Mouse (Mus musculus) liver, postnatal 0 days (tissue): ENCODE measurements around the gene Urod. TPM values are rescaled to one million over a fixed set of nuclear protein-coding genes. Genes with fewer than 3 reads are reported as not detected.

Experiments
- ATAC-seq: fragments of 200-750 bp; cut with Nextera tagmentation; 2 replicates; pipeline ENCODE4 v1.8.0; 2017; ENCODE audit warnings: mild to moderate bottlenecking, moderate library complexity
- DNase-seq: peaks from one replicate; pipeline ENCODE4 v3.0.0-alpha.2; 2016
- H3K27ac ChIP-seq: fragments of 300-500 bp; sonication (generic); 2 replicates; pipeline ENCODE4 v1.5.1; 2014; ENCODE audit warnings: antibody characterized with exemption, moderate library complexity, mild to moderate bottlenecking, low read depth
- H3K27me3 ChIP-seq: fragments of 300-500 bp; sonication (generic); 2 replicates; pipeline ENCODE4 v1.6.1; 2014; ENCODE audit warnings: low read length, control low read depth, mixed read lengths; ENCODE audit not compliant: insufficient read depth
- H3K36me3 ChIP-seq: fragments of 300-500 bp; sonication (generic); replicated peaks from 2 replicates; pipeline ENCODE4 v1.6.1; 2014; ENCODE audit warnings: mild to moderate bottlenecking, control low read depth, low read length, moderate library complexity, mixed read lengths; ENCODE audit not compliant: insufficient read depth
- H3K4me1 ChIP-seq: fragments of 300-500 bp; sonication (generic); 2 replicates; pipeline ENCODE4 v1.6.1; 2014; ENCODE audit warnings: antibody characterized with exemption, mild to moderate bottlenecking, control low read depth; ENCODE audit not compliant: insufficient read depth
- H3K4me2 ChIP-seq: fragments of 300-500 bp; sonication (generic); 2 replicates; pipeline ENCODE4 v1.6.1; 2014; ENCODE audit warnings: low read depth, mild to moderate bottlenecking, low read length, moderate library complexity, mixed read lengths
- H3K4me3 ChIP-seq: fragments of 300-500 bp; sonication (generic); 2 replicates; pipeline ENCODE4 v1.5.1; 2014; ENCODE audit warnings: low read depth, low read length
- H3K9ac ChIP-seq: fragments of 300-500 bp; sonication (generic); replicated peaks from 2 replicates; pipeline ENCODE4 v1.6.1; 2014; ENCODE audit warnings: mild to moderate bottlenecking, moderate library complexity
- H3K9me3 ChIP-seq: fragments of 300-500 bp; sonication (generic); 2 replicates; pipeline ENCODE4 v1.6.1; 2016; ENCODE audit warnings: mild to moderate bottlenecking, control low read depth, low read length, mixed read lengths
- CTCF ChIP-seq: sonication (generic); IDR thresholded peaks from 2 replicates; pipeline ENCODE4 v1.5.1; 2016; ENCODE audit warnings: antibody characterized with exemption, low read depth
- EP300 ChIP-seq: IDR thresholded peaks from 2 replicates; pipeline ENCODE4 v1.6.1; 2016; ENCODE audit warnings: antibody characterized with exemption, low read depth, mild to moderate bottlenecking
- WGBS: fragments of 180-500 bp; shearing (Covaris S2); extraction: QIAGEN DNeasy Blood & Tissue Kit; methylation state at CpG from one replicate; pipeline ENCODE4 v1.1.7; 2014; ENCODE audit not compliant: insufficient replicate concordance; 5-methylcytosine and 5-hydroxymethylcytosine counted together
- polyA plus RNA-seq: library from polyadenylated mRNA; unstranded; fragments of >200 nt; fragmentation: Nextera tagmentation; extraction: Ambion mirVana; gene quantifications from 2 replicates; pipeline ENCODE4 v1.2.1, GENCODE M21; 2015

Urod gene
- polyA plus RNA-seq, 1 experiment from 2014 or later, result 255 TPM

DNA sequence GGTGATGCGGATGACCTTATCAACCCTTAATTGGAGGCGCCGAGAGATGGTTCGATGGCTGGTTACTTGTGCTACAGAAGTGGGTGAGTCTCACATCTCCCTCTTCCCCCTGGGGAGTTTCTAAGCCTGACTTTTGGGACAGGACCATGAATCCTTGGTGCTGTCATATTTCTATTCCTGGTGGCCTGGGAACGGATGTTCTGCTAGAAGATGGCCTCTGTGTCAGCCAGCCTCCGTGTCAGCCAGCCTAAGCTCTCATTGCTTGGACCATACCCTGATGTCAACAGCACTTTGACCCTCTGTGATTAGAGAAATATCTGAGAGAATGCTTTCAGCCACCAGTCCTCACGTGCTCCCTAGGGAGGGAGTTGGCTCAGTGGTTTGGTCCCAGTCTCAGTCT lies 8.5 kb downstream of the Urod start:
- Histone ChIP-seq H3K4me1 (0 out of 2 replicates have a peak, but pooled peaks cover 4% of the 10 kb centered on the region), H3K4me3 (no peak overlapping the region), H3K27ac (no peak overlapping the region), H3K27me3 (no peaks in the 10 kb centered on the region), H3K36me3 (peaks cover 16% of the 10 kb centered on the region), H3K9me3 (no peaks in the 10 kb centered on the region), H3K4me2 (no peak overlapping the region), H3K9ac (no peak overlapping the region)
- TF ChIP-seq CTCF, result no peak
- no peak for TF ChIP-seq EP300
- ATAC-seq (no peak), DNase-seq (no peak)
- 82% methylated on average over 7 of the region's 7 CpGs for WGBS

DNA sequence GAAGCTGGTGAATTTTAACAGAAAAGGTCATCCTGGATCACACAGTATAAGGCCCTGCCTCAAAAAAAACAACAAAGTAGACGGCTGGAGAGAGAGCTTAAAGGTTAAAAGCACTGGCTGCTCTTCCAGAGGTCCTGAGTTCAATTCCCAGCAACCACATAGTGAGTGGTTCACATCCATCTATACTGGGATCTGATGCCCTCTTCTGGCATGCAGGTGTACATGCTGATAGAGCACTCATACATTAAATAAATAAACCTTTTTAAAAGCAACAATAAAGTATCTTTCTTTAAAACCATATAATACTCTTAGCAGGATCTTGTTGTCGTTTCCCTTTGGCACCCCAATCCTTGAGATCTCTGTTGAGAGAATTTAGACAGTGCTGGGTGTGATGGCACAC lies 17.7 kb downstream of the Urod start:
- no peaks in the 10 kb centered on the region for H3K27me3 ChIP-seq
- 50% methylated on average over 2 of the region's 2 CpGs for WGBS
- no peaks in the 10 kb centered on the region for H3K4me1 ChIP-seq
- H3K9ac ChIP-seq, result no peak overlapping the region
- DNase-seq (no peak), ATAC-seq (no peak)
- H3K4me2 ChIP-seq, result no peak overlapping the region
- no peak overlapping the region for H3K27ac ChIP-seq
- no peaks in the 10 kb centered on the region for H3K36me3 ChIP-seq
- no peaks in the 10 kb centered on the region for H3K9me3 ChIP-seq
- H3K4me3 ChIP-seq, result no peak overlapping the region
- TF ChIP-seq CTCF (peak; percentile 28; the same call in 1 of the 2 replicates), EP300 (no peak)

GRCm38 (mm10) chr4:116954951-116955350 lies 39.3 kb downstream of the Urod start:
- DNase-seq (no peak), ATAC-seq (no peak)
- H3K4me2 ChIP-seq, result no peak overlapping the region
- no peak overlapping the region for H3K4me3 ChIP-seq
- H3K36me3 ChIP-seq, result no peaks in the 10 kb centered on the region
- no peaks in the 10 kb centered on the region for H3K27me3 ChIP-seq
- 79% methylated on average over 7 of the region's 7 CpGs for WGBS
- H3K27ac ChIP-seq, result no peak overlapping the region
- H3K9me3 ChIP-seq, result no peaks in the 10 kb centered on the region
- TF ChIP-seq CTCF (no peak), EP300 (no peak)
- H3K9ac ChIP-seq, result no peak overlapping the region
- H3K4me1 ChIP-seq, result no peaks in the 10 kb centered on the region

- no peak for DNase-seq
- no peak overlapping the region for H3K27ac ChIP-seq
- H3K9ac ChIP-seq, result no peak overlapping the region
- no peak for ATAC-seq
- WGBS, result 55% methylated on average over 1 of the region's 1 CpGs
- H3K9me3 ChIP-seq, result no peaks in the 10 kb centered on the region
- H3K27me3 ChIP-seq, result no peaks in the 10 kb centered on the region
- no peak overlapping the region for H3K4me3 ChIP-seq
- no peak overlapping the region for H3K4me2 ChIP-seq
- TF ChIP-seq EP300 (no peak), CTCF (peak; percentile 6; the same call in 1 of the 2 replicates)
- H3K4me1 ChIP-seq, result no peaks in the 10 kb centered on the region
- H3K36me3 ChIP-seq, result no peaks in the 10 kb centered on the region
These were observed 42.6 kb downstream of the Urod start for GRCm38 (mm10) chr4:116951642-116952041.

DNA sequence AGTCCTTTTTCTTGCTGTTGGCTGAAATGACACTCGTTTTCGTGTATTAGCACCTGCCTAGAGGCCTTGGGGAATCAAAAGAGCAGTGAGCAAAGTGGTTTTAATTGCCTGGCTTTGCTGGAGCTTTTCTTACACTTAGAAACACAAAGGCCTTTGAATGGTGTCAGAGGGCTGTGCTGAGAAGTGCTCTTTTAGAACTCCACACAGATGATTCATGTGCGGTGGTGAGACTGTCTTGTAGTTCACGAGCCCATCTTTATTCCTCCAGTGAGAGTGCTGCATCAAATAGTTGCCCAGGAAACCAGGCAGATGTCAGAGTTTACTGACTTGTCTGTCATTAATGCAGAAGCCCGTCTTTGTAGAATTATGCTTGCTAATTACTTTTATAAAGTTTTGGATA lies 50.2 kb downstream of the Urod start:
- Histone ChIP-seq H3K36me3 (no peaks in the 10 kb centered on the region), H3K4me1 (no peaks in the 10 kb centered on the region), H3K27me3 (no peaks in the 10 kb centered on the region), H3K9ac (no peak overlapping the region), H3K9me3 (no peaks in the 10 kb centered on the region), H3K4me3 (no peak overlapping the region), H3K27ac (no peak overlapping the region), H3K4me2 (no peak overlapping the region)
- WGBS, result 71% methylated on average over 5 of the region's 5 CpGs
- no peak for ATAC-seq
- DNase-seq, result no peak
- TF ChIP-seq CTCF, result no peak
- TF ChIP-seq EP300, result no peak

DNA sequence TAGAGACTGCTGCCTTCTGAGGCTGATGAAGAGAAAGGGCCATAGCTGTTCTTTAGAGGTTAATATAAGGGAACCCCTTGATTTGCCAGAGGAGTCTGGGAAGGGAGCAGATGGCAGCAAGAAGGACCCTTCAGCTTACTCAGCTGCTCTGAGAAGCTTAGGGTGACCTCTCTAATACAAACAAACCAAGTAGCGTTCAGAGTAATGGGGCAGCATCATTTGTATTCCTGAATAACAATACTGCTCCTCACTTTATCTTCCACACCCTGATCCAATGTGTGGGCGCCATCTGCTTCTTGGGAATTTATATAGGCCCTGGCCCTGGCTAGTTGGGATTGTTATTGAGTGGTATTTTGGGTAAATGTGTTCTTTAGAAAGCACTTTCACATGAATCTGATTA lies 51.5 kb downstream of the Urod start:
- Histone ChIP-seq H3K4me1 (no peaks in the 10 kb centered on the region), H3K27me3 (no peaks in the 10 kb centered on the region), H3K4me2 (no peak overlapping the region), H3K36me3 (no peaks in the 10 kb centered on the region), H3K4me3 (no peak overlapping the region), H3K9me3 (no peaks in the 10 kb centered on the region), H3K27ac (no peak overlapping the region), H3K9ac (no peak overlapping the region)
- DNase-seq (no peak), ATAC-seq (no peak)
- WGBS, result 76% methylated on average over 2 of the region's 2 CpGs
- TF ChIP-seq CTCF, result no peak
- no peak for TF ChIP-seq EP300

Other genes with a start within 250 kb of the Urod start
- 9.2 and 9.3 TPM in 2 replicates for gene Toe1, start 186.8 kb downstream of the Urod start, polyA plus RNA-seq
- gene Mutyh, start 186.7 kb downstream of the Urod start, polyA plus RNA-seq, result 1.4 and 1.7 TPM in 2 replicates
- gene Hpdl, start 172.7 kb downstream of the Urod start, polyA plus RNA-seq, result 0.22 TPM in 1 of 2 replicates, not detected in the other
- gene Zswim5, start 117.0 kb downstream of the Urod start, polyA plus RNA-seq, result 0.06 TPM in 2 replicates
- 4.7 and 5.2 TPM in 2 replicates for gene Hectd3, start 904 bp upstream of the Urod start, polyA plus RNA-seq
- 18.4 and 18.5 TPM in 2 replicates for gene Eif2b3, start 25.0 kb upstream of the Urod start, polyA plus RNA-seq
- 0.43 and 0.52 TPM in 2 replicates for gene Ptch2, start 101.7 kb upstream of the Urod start, polyA plus RNA-seq
- 2.3 and 2.5 TPM in 2 replicates for gene Btbd19, start 131.3 kb upstream of the Urod start, polyA plus RNA-seq
- 0.33 TPM in 1 of 2 replicates, not detected in the other for gene Tctex1d4, start 132.4 kb upstream of the Urod start, polyA plus RNA-seq
- 4.8 TPM in 2 replicates for gene Plk3, start 139.6 kb upstream of the Urod start, polyA plus RNA-seq
- gene Rps8, start 161.8 kb upstream of the Urod start, polyA plus RNA-seq, result 543 and 557 TPM in 2 replicates
- 10.7 and 11.8 TPM in 2 replicates for gene Kif2c, start 188.2 kb upstream of the Urod start, polyA plus RNA-seq